Comparison of ENCODE assay signal across 15 mouse cellular contexts in the genomic region with DNA sequence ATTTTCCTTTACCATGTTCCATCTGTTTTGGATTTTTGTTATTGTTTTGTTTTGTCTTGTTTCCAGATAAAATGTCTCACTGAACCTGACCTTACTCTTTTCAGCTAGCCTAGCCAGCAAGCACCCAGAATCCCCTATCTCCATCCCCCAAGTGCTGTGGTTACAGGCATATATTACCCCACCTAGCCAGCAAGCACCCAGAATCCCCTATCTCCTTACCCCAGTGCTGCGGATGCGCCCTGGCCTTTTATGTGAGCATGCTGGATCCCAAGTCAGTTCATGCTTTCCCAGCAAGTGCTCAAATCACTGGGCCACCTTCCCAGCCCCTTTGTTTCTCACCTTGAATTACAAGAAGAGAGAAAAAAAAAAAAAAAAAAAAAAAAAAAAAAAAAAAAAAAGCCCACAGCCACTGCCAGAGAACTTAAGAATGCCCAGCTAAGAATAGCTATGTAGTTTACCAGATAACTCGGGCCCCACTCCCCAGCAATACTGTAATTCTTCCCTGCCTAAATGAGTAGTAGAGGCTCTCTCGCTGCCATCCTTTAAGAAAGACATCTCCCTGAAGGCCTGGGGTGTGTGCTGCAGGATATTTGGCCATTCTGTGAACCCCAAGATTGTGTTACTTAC.
"Had no signal": no experiment of that assay in that cellular context is flagged by ENCODE, and none has a peak within 500 bp of the region (broad histone marks: within the 10 kb centered on the region; RNA-seq: fewer than 3 reads in every experiment).

No protein-coding gene starts in this region.

- H3K27ac ChIP-seq: kidney, embryonic 15.5 days; left cerebral cortex, adult 2 months; limb, embryonic 10.5 days; lung, embryonic 15.5 days; macrophage; midbrain, embryonic 15.5 days; neural tube, embryonic 12.5 days had no signal

- H3K27me3 ChIP-seq: kidney, embryonic 15.5 days; lung, embryonic 15.5 days; megakaryocyte, embryonic 14.5 days; midbrain, embryonic 15.5 days; neural tube, embryonic 12.5 days had no signal

- H3K4me3 ChIP-seq: kidney, embryonic 15.5 days; left cerebral cortex, adult 2 months; limb, embryonic 10.5 days; lung, embryonic 15.5 days; megakaryocyte, embryonic 14.5 days; midbrain, embryonic 15.5 days; neural tube, embryonic 12.5 days had no signal

- H3K36me3 ChIP-seq: midbrain, embryonic 15.5 days had no signal

- DNase-seq: kidney, postnatal 14 days; lung, postnatal 14 days; right cerebral cortex, postnatal 4 days; spleen, adult 18-20 months; thymus, adult 18-20 months; thymus, postnatal 14 days had no signal

- H3K9me3 ChIP-seq: kidney, embryonic 15.5 days; limb, embryonic 10.5 days; lung, embryonic 15.5 days; megakaryocyte, embryonic 14.5 days; midbrain, embryonic 15.5 days; neural tube, embryonic 12.5 days had no signal

- H3K4me2 ChIP-seq: kidney, embryonic 15.5 days; lung, embryonic 15.5 days; midbrain, embryonic 11.5 days; midbrain, embryonic 15.5 days; neural tube, embryonic 12.5 days had no signal

- ATAC-seq: midbrain, embryonic 15.5 days had no signal

- H3K9ac ChIP-seq: kidney, embryonic 15.5 days; lung, embryonic 15.5 days; midbrain, embryonic 15.5 days; neural tube, embryonic 12.5 days had no signal
